Mouse (Mus musculus) heart, embryonic 16.5 days (tissue): ENCODE measurements around the gene Ankrd53. TPM values are rescaled to one million over a fixed set of nuclear protein-coding genes. Genes with fewer than 3 reads are reported as not detected.

Experiments used
- ATAC-seq: fragments of 200-750 bp; cut with Nextera tagmentation; replicated peaks from 2 replicates; pipeline ENCODE4 v1.8.0; 2017; ENCODE audit warnings: moderate number of reproducible peaks; ENCODE audit not compliant: insufficient read depth, low FRiP score; ENCODE audit errors: extremely low read depth
- H3K27ac ChIP-seq: fragments of 300-500 bp; sonication (generic); 2 replicates; pipeline ENCODE4 v1.5.1; 2014; ENCODE audit warnings: mild to moderate bottlenecking, low read length, control low read depth, moderate library complexity
- H3K27me3 ChIP-seq: fragments of 300-500 bp; sonication (generic); 2 replicates; pipeline ENCODE4 v1.6.1; 2014; ENCODE audit warnings: low read length, mixed read lengths; ENCODE audit not compliant: control insufficient read depth, insufficient read depth
- H3K36me3 ChIP-seq: fragments of 300-500 bp; sonication (generic); 2 replicates; pipeline ENCODE4 v1.6.1; 2014; ENCODE audit not compliant: control insufficient read depth, insufficient read depth
- H3K4me1 ChIP-seq: fragments of 300-500 bp; sonication (generic); 2 replicates; pipeline ENCODE4 v1.6.1; 2014; ENCODE audit warnings: low read length, mixed read lengths; ENCODE audit not compliant: control insufficient read depth, insufficient read depth
- H3K4me2 ChIP-seq: fragments of 300-500 bp; sonication (generic); 2 replicates; pipeline ENCODE4 v1.6.1; 2014; ENCODE audit warnings: low read depth, mild to moderate bottlenecking, control low read depth, low read length
- H3K4me3 ChIP-seq: fragments of 300-500 bp; sonication (generic); 2 replicates; pipeline ENCODE4 v1.5.1; 2014; ENCODE audit warnings: mild to moderate bottlenecking, control low read depth, low read length
- H3K9ac ChIP-seq: fragments of 300-500 bp; sonication (generic); 2 replicates; pipeline ENCODE4 v1.6.1; 2014; ENCODE audit warnings: low read length, control low read depth
- H3K9me3 ChIP-seq: fragments of 300-500 bp; sonication (generic); replicated peaks from 2 replicates; pipeline ENCODE4 v1.6.1; 2016; ENCODE audit warnings: low read length; ENCODE audit not compliant: control insufficient read depth
- WGBS: fragments of 180-500 bp; shearing (Covaris S2); extraction: QIAGEN DNeasy Blood & Tissue Kit; methylation state at CpG from one replicate; pipeline ENCODE4 v1.1.7; 2014; 5-methylcytosine and 5-hydroxymethylcytosine counted together
- polyA plus RNA-seq: library from polyadenylated mRNA; unstranded; fragments of >200 nt; fragmentation: Nextera tagmentation; extraction: Ambion mirVana; gene quantifications from 2 replicates; pipeline ENCODE4 v1.2.1, GENCODE M21; 2015

Gene Ankrd53
- not detected in 2 replicates for polyA plus RNA-seq

DNA sequence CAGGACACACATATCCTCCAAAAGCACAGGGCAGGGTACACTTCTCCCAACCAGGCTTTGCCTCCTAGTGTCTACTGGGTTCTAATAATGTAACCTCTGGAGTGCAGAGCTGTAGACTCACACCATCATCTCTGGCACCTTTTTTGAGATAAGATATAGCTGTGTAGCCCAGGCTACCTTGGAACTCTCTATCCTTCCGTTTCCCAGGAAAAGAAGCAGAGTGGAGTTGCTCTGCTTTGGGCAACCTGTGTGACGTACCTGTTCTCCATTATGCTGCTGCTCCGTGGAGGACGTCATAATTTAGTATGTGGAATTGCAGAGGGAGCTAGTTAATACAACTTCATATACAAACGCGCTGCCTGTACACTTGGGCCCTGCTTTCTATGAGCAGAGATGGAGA, at the start of gene Ankrd53:
Ankrd53 (plus strand) TSS at position 301 of the 400 bp plus-strand sequence.
- no peaks in the 10 kb centered on the region for H3K9me3 ChIP-seq
- peak within 1 kb of the TSS; percentile 8 for H3K9ac ChIP-seq
- peak within 1 kb of the TSS; percentile 36 for H3K4me3 ChIP-seq
- 32% methylated on average over 6 of the region's 6 CpGs for WGBS
- no peak within 1 kb of the TSS for H3K27ac ChIP-seq
- no peak for ATAC-seq
- peaks cover 40% of the 10 kb centered on the region for H3K27me3 ChIP-seq
- peaks cover 6% of the 10 kb centered on the region for H3K4me1 ChIP-seq
- H3K4me2 ChIP-seq = peak within 1 kb of the TSS; percentile 61
- no peaks in the 10 kb centered on the region for H3K36me3 ChIP-seq

DNA sequence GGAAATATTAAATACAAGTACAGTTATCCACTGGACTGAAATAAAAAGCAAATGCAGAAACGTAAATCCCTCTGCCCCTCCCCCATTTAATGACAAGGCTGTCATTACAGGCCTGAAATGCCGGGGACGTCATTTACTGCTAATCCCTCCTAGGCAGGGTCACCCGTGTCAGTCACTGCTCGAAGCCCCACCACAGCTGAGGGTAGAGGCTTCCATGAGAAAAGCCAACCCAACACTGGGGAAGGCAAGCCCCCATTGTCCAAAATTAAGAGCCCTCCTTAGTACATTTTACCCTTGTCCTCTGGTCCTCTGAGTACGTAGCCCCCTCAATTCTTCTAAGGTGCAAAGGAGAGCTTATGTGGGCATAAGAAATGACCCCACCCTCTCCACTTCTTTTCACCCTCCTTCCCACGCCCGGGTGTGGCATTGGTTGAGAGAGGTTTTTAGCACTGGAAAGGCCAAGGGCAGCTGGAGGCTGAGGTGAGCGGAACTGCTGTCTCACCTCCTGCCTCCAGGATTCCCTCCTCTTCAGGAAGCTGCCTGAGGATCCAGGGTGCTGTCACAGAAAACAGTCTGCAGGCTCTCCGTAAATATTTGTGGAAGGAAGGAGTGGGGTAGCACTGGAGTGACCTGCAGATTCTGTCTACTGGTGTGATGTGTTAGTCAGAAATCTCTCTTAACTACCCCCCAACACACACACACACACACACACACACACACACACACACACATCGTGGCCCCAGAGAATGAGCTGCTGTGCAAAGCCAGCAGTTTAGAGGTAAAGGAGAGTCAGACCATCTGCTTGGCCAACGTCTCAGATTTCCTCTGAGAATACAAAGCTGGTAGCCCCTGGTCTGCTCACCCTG, 48.9 kb upstream of the Ankrd53 start:
- no peak overlapping the region for H3K9ac ChIP-seq
- WGBS = 5% methylated on average over 12 of the region's 12 CpGs
- no peak overlapping the region for H3K4me3 ChIP-seq
- no peak overlapping the region for H3K27ac ChIP-seq
- peaks cover 19% of the 10 kb centered on the region for H3K4me1 ChIP-seq
- H3K36me3 ChIP-seq = no peaks in the 10 kb centered on the region
- no peak overlapping the region for H3K4me2 ChIP-seq
- H3K27me3 ChIP-seq = peaks cover 92% of the 10 kb centered on the region
- no peak for ATAC-seq
- H3K9me3 ChIP-seq = no peaks in the 10 kb centered on the region

DNA sequence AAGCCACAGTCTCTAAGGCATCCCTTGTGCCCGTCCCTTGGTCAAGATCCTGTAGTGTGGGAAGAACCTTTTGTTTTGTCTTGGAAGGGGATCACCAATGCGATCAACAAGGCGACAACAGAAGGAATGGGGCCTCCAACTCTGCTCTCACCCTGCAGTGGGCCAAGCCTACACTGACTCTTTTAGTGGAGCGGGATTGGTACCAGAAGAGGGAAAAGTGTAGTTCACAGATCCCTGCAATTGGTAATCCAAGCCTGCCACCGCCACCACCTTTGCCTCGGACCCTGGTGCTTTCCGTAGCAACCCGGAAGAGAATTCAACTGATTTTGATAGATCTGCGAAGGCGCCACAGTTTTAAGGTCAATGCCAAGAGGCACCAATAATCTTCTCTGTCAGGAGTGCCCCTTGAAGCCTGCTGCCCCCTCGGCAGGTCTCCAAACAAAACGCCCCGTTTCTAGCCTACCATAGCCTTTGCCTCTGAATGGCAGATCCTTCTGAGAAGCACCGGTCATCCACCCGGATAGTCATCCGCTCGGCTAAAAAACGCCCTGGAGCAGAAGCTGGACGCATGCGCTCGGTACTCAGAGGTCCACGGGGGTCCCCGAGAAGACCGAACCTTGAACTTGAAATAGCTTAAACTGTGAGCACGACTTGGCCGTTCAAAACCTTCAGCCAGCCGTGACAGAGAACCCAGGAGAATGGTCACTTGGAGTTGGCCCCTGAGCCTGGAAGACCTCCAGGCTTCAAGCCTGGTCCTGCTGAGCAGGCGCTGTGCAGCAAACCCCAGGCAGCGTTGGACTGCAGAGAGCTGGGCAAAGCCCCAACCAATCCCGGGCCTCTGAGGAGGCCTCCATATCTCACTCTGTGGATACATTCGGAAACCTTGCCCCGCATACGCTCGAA, 48.0 kb upstream of the Ankrd53 start:
- Histone ChIP-seq H3K27ac (no peak overlapping the region), H3K4me1 (peaks cover 19% of the 10 kb centered on the region), H3K9ac (no peak overlapping the region), H3K4me2 (peak overlapping the region; percentile 7; the same call in 1 of the 2 replicates), H3K36me3 (no peaks in the 10 kb centered on the region), H3K27me3 (peaks cover 90% of the 10 kb centered on the region), H3K9me3 (no peaks in the 10 kb centered on the region), H3K4me3 (0 out of 2 replicates have a peak overlapping the region, but pooled peaks have one; percentile 7)
- 2% methylated on average over 34 of the region's 34 CpGs for WGBS
- ATAC-seq = no peak; the same call in 1 of the 2 replicates

DNA sequence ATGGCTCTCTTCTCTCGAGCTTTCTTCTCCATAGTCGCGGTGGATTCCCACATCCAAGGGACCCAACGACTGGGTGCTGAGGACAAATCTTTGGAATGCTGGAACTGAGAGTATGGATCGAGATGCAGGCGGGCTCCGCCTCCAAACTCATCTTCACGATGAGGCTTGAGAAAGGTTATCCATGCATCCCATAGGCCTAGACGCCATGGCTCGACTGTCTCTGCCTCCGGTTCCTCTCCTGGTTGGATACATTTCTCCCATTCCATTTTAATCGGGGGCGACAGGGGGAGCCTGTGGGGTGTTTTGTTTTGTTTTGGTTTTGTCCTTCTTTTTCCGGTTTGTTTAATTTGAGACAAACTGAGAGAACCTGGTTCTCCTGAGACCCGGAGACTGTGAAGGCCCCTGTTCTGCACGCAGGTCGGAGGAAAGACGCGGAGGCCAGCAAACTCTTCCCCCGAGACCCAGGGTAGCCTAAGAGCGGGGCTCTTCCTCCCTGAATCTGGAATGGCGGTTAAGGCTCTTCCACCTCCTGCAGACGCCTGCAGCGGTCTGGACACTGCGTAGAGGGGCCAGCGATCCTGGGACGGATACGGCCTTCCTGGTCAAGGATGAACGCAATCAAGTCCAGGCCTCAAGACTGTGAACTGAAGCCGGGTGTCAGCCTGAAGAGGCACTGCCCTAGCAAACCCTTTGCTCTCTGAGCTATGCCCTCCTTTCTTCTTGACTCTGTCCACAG, 46.8 kb upstream of the Ankrd53 start:
- peaks cover 88% of the 10 kb centered on the region for H3K27me3 ChIP-seq
- peaks cover 17% of the 10 kb centered on the region for H3K4me1 ChIP-seq
- peak overlapping the region; percentile 37; the same call in 1 of the 2 replicates for H3K4me2 ChIP-seq
- no peaks in the 10 kb centered on the region for H3K36me3 ChIP-seq
- H3K9ac ChIP-seq = no peak overlapping the region
- no peaks in the 10 kb centered on the region for H3K9me3 ChIP-seq
- H3K27ac ChIP-seq = no peak overlapping the region
- no peak for ATAC-seq
- WGBS = 3% methylated on average over 30 of the region's 30 CpGs
- H3K4me3 ChIP-seq = peak overlapping the region; percentile 6

DNA sequence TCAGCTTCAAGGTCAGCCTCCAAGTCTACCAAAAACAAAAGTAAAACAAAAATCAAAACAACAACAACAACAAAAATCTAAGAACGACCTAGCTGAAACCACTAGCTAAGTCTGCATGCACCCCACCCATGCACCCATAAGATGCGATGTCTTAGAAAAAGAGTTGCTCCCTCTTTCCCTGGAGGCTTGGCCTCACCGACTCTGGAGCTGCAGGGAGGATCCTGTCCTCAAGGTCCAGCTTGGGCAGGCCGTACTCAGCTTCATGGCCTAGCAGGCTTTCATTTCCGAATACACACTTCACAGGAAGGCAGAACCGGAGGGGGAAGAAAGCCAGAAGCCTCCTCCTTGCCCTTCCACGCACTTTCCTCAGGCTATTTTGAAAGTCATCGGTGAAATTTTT, 45.4 kb upstream of the Ankrd53 start:
- 2% methylated on average over 8 of the region's 8 CpGs for WGBS
- H3K4me3 ChIP-seq = no peak overlapping the region
- peaks cover 89% of the 10 kb centered on the region for H3K27me3 ChIP-seq
- H3K27ac ChIP-seq = no peak overlapping the region
- no peaks in the 10 kb centered on the region for H3K36me3 ChIP-seq
- no peaks in the 10 kb centered on the region for H3K9me3 ChIP-seq
- ATAC-seq = no peak
- no peak overlapping the region for H3K9ac ChIP-seq
- peaks cover 4% of the 10 kb centered on the region; the same call in 1 of the 2 replicates for H3K4me1 ChIP-seq
- no peak overlapping the region for H3K4me2 ChIP-seq

DNA sequence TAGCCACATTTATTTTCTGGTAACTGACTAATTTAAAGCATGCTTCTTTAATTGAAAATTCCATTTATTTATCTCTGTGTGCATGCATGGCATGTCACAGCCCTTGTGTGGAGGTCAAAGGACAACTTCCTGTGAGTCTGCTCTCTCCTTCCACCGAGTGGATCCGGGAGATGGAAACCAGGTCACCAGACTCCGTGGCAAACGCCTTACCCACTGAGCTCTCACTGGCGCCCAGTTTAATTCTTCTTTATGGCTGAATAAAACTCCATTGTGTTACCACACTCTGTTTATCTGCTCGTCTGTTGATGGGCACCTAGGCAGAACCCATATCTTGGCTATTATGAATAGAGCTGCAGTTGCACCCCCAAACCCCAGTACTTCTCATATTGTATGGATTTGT, 39.9 kb upstream of the Ankrd53 start:
- Histone ChIP-seq H3K9me3 (0 out of 2 replicates have a peak, but pooled peaks cover 3% of the 10 kb centered on the region), H3K36me3 (no peaks in the 10 kb centered on the region), H3K9ac (no peak overlapping the region), H3K4me1 (no peaks in the 10 kb centered on the region), H3K27me3 (peaks cover 63% of the 10 kb centered on the region), H3K27ac (no peak overlapping the region), H3K4me3 (no peak overlapping the region), H3K4me2 (no peak overlapping the region)
- WGBS = 18% methylated on average over 6 of the region's 6 CpGs
- ATAC-seq = no peak

DNA sequence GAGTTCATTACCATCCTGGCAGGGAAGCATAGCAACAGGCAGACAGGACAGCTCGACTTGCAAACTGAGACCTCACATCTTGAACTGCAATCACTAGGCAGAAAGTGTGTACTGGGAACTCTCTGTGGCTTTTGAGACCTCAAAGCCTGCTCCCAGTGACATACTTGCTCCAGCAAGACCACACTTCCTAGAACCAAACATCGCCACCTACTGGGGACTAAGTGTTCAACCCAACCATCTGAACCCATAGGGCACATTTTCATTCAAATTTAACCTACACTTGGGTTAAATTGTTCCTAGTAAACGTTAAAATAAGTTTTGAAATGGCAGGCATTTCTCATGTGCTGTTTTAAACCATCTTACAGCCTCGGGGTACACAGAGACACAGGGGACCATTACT, 35.3 kb upstream of the Ankrd53 start:
- WGBS = 36% methylated on average over 4 of the region's 4 CpGs
- Histone ChIP-seq H3K36me3 (no peaks in the 10 kb centered on the region), H3K27me3 (peaks cover 26% of the 10 kb centered on the region), H3K9me3 (0 out of 2 replicates have a peak, but pooled peaks cover 3% of the 10 kb centered on the region), H3K9ac (no peak overlapping the region), H3K4me1 (no peaks in the 10 kb centered on the region), H3K4me2 (no peak overlapping the region), H3K4me3 (no peak overlapping the region), H3K27ac (no peak overlapping the region)
- no peak for ATAC-seq

DNA sequence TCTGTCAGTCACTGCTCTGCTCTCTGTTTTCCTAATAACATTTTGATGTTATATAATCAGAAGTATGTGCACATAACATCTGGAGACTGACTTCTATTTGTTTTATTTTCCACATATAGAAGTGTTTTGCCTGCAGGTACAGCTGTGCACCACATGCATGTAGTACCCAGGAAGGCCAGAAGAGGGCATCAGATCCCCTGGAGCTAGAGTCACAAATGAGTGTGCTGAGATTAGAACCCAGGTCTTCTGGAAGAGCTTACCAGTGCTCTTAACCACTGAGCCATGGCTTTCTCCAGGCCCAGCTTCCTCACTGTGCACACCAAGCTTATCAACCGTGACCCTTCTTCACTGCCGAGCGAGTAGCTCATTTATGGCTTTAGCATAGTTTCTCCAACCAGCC, 34.0 kb upstream of the Ankrd53 start:
- no peaks in the 10 kb centered on the region for H3K36me3 ChIP-seq
- H3K9ac ChIP-seq = no peak overlapping the region
- H3K9me3 ChIP-seq = 0 out of 2 replicates have a peak, but pooled peaks cover 3% of the 10 kb centered on the region
- no peak overlapping the region for H3K27ac ChIP-seq
- H3K4me1 ChIP-seq = no peaks in the 10 kb centered on the region
- H3K4me2 ChIP-seq = no peak overlapping the region
- no peak for ATAC-seq
- no peak overlapping the region for H3K4me3 ChIP-seq
- 87% methylated on average over 3 of the region's 3 CpGs for WGBS
- H3K27me3 ChIP-seq = peaks cover 22% of the 10 kb centered on the region
